In genomic region chr6:65075201-65075600, GRCm38 (mm10) we compare ENCODE assay signal across 13 mouse cellular contexts. TPM values are rescaled to one million over a fixed set of nuclear protein-coding genes. Genes with fewer than 3 reads are reported as not detected.
A peak's percentile ranks its signal among the peaks of the same experiment; 100 is the strongest.
DNase-seq lines count a peak whose midpoint lies in the region; ATAC-seq and TF ChIP-seq lines count a peak whose summit lies in the region.
"Had no signal": no experiment of that assay in that cellular context is flagged by ENCODE, and none has a peak within 500 bp of the region (broad histone marks: within the 10 kb centered on the region; RNA-seq: fewer than 3 reads in every experiment).

No protein-coding gene starts in this region.

- H3K36me3 ChIP-seq in forebrain, embryonic 15.5 days = peaks cover 63% of the 10 kb centered on the region
- H3K36me3 ChIP-seq in forebrain, embryonic 13.5 days (ENCODE audit: poor library complexity, severe bottlenecking) = peaks cover 65% of the 10 kb centered on the region
- H3K36me3 ChIP-seq in embryonic facial prominence, embryonic 15.5 days = peaks cover 46% of the 10 kb centered on the region

- no peak overlapping the region for H3K4me3 ChIP-seq in forebrain, embryonic 15.5 days
- H3K4me3 ChIP-seq in forebrain, embryonic 13.5 days = no peak overlapping the region
- H3K4me3 ChIP-seq in embryonic facial prominence, embryonic 15.5 days (replicated peaks) = peak overlapping the region; percentile 16
- H3K4me3 ChIP-seq in gastrocnemius, adult 2 months = no peak overlapping the region
- H3K4me3 ChIP-seq: heart, embryonic 10.5 days had no signal

- no peak overlapping the region for H3K4me2 ChIP-seq in forebrain, embryonic 15.5 days (replicated peaks)
- H3K4me2 ChIP-seq in forebrain, embryonic 13.5 days = no peak overlapping the region
- no peak overlapping the region for H3K4me2 ChIP-seq in embryonic facial prominence, embryonic 15.5 days (replicated peaks)

- WGBS in forebrain, embryonic 15.5 days = 69% methylated on average over 2 of the region's 2 CpGs
- WGBS in forebrain, embryonic 13.5 days = 84% methylated on average over 2 of the region's 2 CpGs
- WGBS in embryonic facial prominence, embryonic 15.5 days = 68% methylated on average over 2 of the region's 2 CpGs

- peak; percentile 15 for DNase-seq in right cerebral cortex, postnatal 14 days
- DNase-seq in right cerebral cortex, postnatal 25 days = no peak
- no peak for DNase-seq in adrenal gland, postnatal 36 days
- no peak for DNase-seq in gastrocnemius, adult 2 months
- DNase-seq: lung, postnatal 14 days; spleen, adult 18-20 months had no signal

- H3K27me3 ChIP-seq in forebrain, embryonic 15.5 days = no peaks in the 10 kb centered on the region
- H3K27me3 ChIP-seq in forebrain, embryonic 13.5 days = no peaks in the 10 kb centered on the region
- no peaks in the 10 kb centered on the region for H3K27me3 ChIP-seq in embryonic facial prominence, embryonic 15.5 days

- 0 out of 2 replicates have a peak, but pooled peaks have one; percentile 23 for ATAC-seq in forebrain, embryonic 15.5 days (replicated peaks)
- ATAC-seq in forebrain, embryonic 13.5 days = no peak
- no peak for ATAC-seq in embryonic facial prominence, embryonic 15.5 days (ENCODE audit: insufficient number of reproducible peaks, low FRiP score, low TSS enrichment, low read depth)
- ATAC-seq: CD4-positive, CD25-positive, alpha-beta regulatory T cell, adult 4 months; hindbrain, embryonic 16.5 days had no signal

- no peak overlapping the region for H3K9ac ChIP-seq in forebrain, embryonic 15.5 days (replicated peaks)
- H3K9ac ChIP-seq in forebrain, embryonic 13.5 days = no peak overlapping the region
- no peak overlapping the region for H3K9ac ChIP-seq in embryonic facial prominence, embryonic 15.5 days

- no peak for TF ChIP-seq CTCF in gastrocnemius, adult 2 months (IDR thresholded peaks at IDR 0.05)

- intact Hi-C loops in gastrocnemius, adult 2 months (cut with DNase I) = no loop called here

- H3K4me1 ChIP-seq in forebrain, embryonic 15.5 days = 0 out of 2 replicates have a peak, but pooled peaks cover 2% of the 10 kb centered on the region
- 0 out of 2 replicates have a peak, but pooled peaks cover 6% of the 10 kb centered on the region for H3K4me1 ChIP-seq in forebrain, embryonic 13.5 days
- H3K4me1 ChIP-seq in embryonic facial prominence, embryonic 15.5 days = no peaks in the 10 kb centered on the region
- H3K4me1 ChIP-seq: heart, embryonic 10.5 days had no signal

- H3K9me3 ChIP-seq in forebrain, embryonic 15.5 days = no peaks in the 10 kb centered on the region
- no peaks in the 10 kb centered on the region for H3K9me3 ChIP-seq in forebrain, embryonic 13.5 days (replicated peaks)
- H3K9me3 ChIP-seq in embryonic facial prominence, embryonic 15.5 days (replicated peaks) = no peaks in the 10 kb centered on the region
- H3K9me3 ChIP-seq: heart, embryonic 10.5 days had no signal

- H3K27ac ChIP-seq in forebrain, embryonic 15.5 days (replicated peaks) = no peak overlapping the region
- no peak overlapping the region for H3K27ac ChIP-seq in forebrain, embryonic 13.5 days
- H3K27ac ChIP-seq in embryonic facial prominence, embryonic 15.5 days (replicated peaks) = peak overlapping the region; percentile 63
- H3K27ac ChIP-seq in gastrocnemius, adult 2 months = no peak overlapping the region
- H3K27ac ChIP-seq: heart, embryonic 10.5 days; kidney, postnatal 0 days had no signal

RNA-seq across cellular contexts. Expression of gene Smarcad1, which starts 32.8 kb away (rescaled TPM):
- polyA plus RNA-seq in forebrain, embryonic 15.5 days (2015; fragmentation: Nextera tagmentation; extraction: Ambion mirVana) = 105 and 106 TPM in 2 replicates
- 139 and 141 TPM in 2 replicates for polyA plus RNA-seq in forebrain, embryonic 13.5 days (2015; fragmentation: Nextera tagmentation; extraction: Ambion mirVana)
- 56.9 and 58.9 TPM in 2 replicates for polyA plus RNA-seq in embryonic facial prominence, embryonic 15.5 days (2015; fragmentation: Nextera tagmentation; extraction: Ambion mirVana)
- 10 to 100 TPM; 34.2 to 37.4 TPM for total RNA-seq in adrenal gland, postnatal 36 days (2021)
- 10 to 100 TPM; 10.2 to 11.6 TPM for total RNA-seq in gastrocnemius, adult 2 months (2021)
